Mouse (Mus musculus): ENCODE results near the gene Gm5134. TPM values are rescaled to one million over a fixed set of nuclear protein-coding genes. Genes with fewer than 3 reads are reported as not detected.
"Not testable (repeated sequence)": the region's sequence is repeated elsewhere in the genome, so short reads cannot be mapped to it uniquely, and the experiment has no call there.

Gene Gm5134
- polyA plus RNA-seq, 1 experiment from 2014 or later = not detected

DNA sequence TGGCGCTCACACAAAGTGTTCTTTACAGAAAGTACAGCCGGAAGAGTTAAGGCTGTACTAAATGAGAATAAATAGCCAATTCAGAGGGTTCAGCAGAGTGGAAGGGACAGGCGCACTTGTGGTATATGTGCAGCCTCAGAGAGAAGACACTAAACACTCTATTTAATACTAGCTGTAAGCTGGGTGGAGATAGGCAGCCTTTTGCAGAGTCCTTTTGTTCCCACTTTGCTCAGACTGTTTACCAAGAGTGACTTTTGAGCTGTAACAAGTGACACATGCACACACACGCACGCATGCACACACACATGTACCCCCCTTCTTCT lies 24.5 kb downstream of the Gm5134 start:
- Histone ChIP-seq H3K9me3 (no peaks in the 10 kb centered on the region), H3K4me3 (no peak overlapping the region), H3K27me3 (ENCODE audit: insufficient read depth, poor library complexity, severe bottlenecking) (no peaks in the 10 kb centered on the region), H3K4me1 (replicated peaks) (peaks cover 7% of the 10 kb centered on the region; the same call in 1 of the 2 replicates), H3K36me3 (no peaks in the 10 kb centered on the region), H3K27ac (no peak overlapping the region)
- no peak for DNase-seq (ENCODE audit: low spot score)
- WGBS = 89% methylated on average over 5 of the region's 5 CpGs

DNA sequence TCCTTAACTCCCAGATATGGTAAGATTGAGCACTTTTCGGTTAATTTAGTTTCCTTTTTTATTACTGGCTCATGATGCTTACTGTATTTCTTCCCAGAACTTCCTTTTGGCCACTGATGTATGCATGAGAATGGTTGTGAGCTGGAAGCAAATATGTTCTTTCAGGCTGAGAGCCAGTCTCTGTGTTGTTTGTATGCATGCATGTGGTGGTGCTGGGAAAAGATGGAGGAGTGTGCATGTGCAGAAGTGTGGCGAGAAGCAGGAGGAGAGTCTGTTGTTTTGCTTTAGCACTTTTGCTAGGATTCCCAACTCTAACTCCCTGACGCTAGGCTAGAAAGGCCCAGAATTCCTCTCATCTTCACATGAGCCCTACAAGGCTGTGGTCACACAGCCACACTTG lies 25.1 kb downstream of the Gm5134 start:
- DNase-seq (ENCODE audit: low spot score) = no peak

DNA sequence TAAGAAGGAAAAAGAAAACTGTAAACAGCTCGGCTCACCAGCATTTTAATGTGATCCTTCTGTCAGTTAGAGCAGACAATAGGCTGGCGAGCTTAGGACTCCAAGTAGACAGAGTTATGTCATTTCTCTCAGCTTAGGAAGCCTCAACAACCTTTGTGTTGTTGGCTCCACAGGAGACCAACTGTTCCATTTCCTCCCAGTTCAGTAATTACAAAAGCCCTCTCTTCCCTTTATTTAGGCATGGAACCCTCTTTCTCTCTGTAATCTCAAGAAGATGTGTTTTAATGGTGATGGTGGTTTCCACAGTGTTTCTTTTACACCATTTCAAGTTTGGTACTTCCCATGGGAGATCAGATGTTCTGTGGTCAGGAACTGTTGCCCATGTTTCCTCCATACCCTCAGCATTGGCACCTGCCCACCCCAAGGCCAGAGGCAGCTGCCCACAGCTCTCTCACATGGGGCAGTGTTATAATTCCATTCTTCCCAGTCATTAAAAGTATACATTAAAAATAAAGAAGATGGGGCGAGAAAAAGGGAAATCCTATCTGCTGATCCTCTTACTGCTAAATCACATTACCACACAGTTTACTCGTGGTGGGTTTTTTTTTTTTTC lies 36.2 kb downstream of the Gm5134 start:
- Histone ChIP-seq H3K4me1 (replicated peaks) (no peaks in the 10 kb centered on the region), H3K36me3 (no peaks in the 10 kb centered on the region), H3K4me3 (no peak overlapping the region), H3K27me3 (ENCODE audit: insufficient read depth, poor library complexity, severe bottlenecking) (no peaks in the 10 kb centered on the region), H3K27ac (no peak overlapping the region), H3K9me3 (no peaks in the 10 kb centered on the region)
- 77% methylated on average over 4 of the region's 4 CpGs for WGBS
- no peak for DNase-seq (ENCODE audit: low spot score)

More for the DNA sequence above, 25.1 kb downstream of the Gm5134 start:
- 89% methylated on average over 3 of the region's 3 CpGs for WGBS
- Histone ChIP-seq H3K36me3 (no peaks in the 10 kb centered on the region), H3K27ac (no peak overlapping the region), H3K4me1 (replicated peaks) (peaks cover 7% of the 10 kb centered on the region; the same call in 1 of the 2 replicates), H3K9me3 (no peaks in the 10 kb centered on the region), H3K27me3 (ENCODE audit: insufficient read depth, poor library complexity, severe bottlenecking) (no peaks in the 10 kb centered on the region), H3K4me3 (no peak overlapping the region)

DNA sequence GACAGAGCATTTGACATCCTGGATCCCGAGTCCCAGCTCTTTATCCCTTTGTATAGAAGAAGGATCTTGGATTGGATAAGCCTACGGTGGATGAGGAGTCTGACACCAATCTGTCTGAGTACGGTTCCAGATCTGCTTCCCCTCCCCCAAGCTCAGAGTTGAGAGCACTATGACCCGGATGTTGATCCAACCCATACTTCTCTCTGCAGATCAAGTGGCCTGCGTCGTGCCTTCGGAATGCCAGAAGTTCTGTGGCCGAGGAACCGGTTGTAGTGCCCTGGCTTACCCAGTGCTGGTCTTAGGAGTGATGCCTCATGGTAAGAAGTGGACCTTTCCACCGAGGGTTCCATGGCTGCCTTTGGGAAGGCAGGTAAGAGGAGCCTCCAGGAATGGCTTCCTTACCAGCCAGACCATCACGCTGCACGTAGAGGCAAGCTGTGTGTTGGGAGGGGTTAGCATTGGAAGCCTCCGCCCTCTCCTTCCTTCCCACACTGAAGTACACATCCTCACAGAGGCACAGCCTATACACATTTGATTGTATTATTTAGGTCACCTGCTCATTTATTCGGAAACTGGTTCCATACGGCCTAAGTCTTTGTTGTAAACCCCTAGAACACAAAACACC lies 39.4 kb downstream of the Gm5134 start:
- H3K4me3 ChIP-seq = no peak overlapping the region
- no peaks in the 10 kb centered on the region for H3K27me3 ChIP-seq (ENCODE audit: insufficient read depth, poor library complexity, severe bottlenecking)
- no peak for DNase-seq (ENCODE audit: low spot score)
- H3K9me3 ChIP-seq = no peaks in the 10 kb centered on the region
- no peaks in the 10 kb centered on the region for H3K36me3 ChIP-seq
- H3K27ac ChIP-seq = no peak overlapping the region
- H3K4me1 ChIP-seq (replicated peaks) = no peaks in the 10 kb centered on the region
- WGBS = 89% methylated on average over 15 of the region's 15 CpGs

DNA sequence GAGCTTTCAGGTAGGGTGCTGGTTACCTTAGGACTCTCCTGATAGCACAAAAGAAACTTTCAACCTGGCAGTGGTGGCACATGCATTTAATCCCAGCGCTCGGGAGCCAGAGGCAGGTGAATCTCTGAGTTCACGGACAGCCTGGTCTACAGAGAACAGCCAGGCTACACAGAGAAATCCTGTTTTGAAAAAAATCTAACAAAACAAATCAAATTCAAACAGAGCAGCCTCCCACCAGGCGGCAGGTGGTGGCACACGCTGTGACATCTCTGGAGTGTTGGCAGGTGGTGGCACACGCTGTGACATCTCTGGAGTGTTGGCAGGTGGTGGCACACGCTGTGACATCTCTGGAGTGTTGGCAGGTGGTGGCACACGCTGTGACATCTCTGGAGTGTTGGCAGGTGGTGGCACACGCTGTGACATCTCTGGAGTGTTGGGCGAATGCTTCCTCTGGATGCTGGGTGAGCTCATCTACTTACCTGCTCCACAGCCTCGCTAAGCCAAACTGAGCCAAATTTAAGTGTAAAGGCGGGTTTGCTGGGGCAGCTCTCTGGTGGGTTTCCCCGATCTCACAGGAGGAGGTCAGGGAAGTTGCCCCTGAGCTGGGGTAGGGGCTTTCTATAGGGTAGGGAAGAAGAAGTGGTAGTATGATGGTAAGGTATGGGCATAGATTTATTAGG lies 40.4 kb downstream of the Gm5134 start:
- whole genome bisulfite sequencing = 78% methylated on average over 13 of the region's 13 CpGs
- H3K27me3 ChIP-seq (ENCODE audit: insufficient read depth, poor library complexity, severe bottlenecking); H3K36me3 ChIP-seq; H3K9me3 ChIP-seq; H3K4me1 ChIP-seq (replicated peaks); DNase-seq (ENCODE audit: low spot score); H3K27ac ChIP-seq; H3K4me3 ChIP-seq: not testable (repeated sequence)

DNA sequence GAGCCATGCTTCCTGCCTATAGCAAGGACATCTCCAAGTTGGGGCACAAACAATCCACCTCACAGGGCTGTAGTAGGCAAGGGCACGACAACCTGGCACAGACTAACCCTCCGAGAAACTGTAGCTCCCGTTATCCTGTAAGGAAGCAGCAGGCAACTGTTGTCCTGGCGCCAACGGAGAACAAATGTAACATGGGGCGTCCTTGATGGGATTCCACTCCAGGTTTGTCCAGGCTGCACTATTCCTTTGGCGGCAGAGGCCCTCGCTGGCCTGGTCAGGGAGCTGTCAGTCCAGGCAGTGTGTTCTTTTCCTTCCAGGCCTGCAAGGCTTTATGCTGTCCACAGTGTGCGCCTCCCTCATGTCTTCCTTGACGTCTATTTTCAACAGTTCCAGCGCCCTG lies 41.1 kb downstream of the Gm5134 start:
- WGBS = 89% methylated on average over 11 of the region's 11 CpGs
- Histone ChIP-seq H3K27me3 (ENCODE audit: insufficient read depth, poor library complexity, severe bottlenecking) (no peaks in the 10 kb centered on the region), H3K4me3 (no peak overlapping the region), H3K4me1 (replicated peaks) (no peaks in the 10 kb centered on the region), H3K36me3 (no peaks in the 10 kb centered on the region), H3K9me3 (no peaks in the 10 kb centered on the region), H3K27ac (no peak overlapping the region)
- DNase-seq (ENCODE audit: low spot score) = no peak

DNA sequence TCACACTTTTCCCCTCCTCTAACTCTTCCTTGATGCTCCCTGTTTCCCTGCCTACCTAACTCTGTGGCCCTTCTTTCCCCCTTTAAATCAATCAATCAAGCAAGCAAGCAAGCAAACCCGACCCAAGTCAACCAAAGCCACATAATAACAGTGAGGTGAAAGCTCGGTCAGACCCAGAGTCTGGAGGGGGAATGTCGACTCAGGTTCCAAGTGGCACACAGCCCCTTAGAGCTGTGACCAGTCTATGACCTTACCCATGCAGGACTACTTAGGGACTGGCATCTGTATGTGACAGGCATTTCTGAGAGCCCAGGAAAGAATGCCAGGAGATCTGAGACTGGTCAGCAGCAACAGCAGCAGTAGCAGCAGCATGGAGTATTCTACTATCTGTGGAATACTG lies 42.0 kb downstream of the Gm5134 start:
- H3K4me1 ChIP-seq (replicated peaks) = peaks cover 8% of the 10 kb centered on the region
- H3K4me3 ChIP-seq = no peak overlapping the region
- 62% methylated on average over 3 of the region's 3 CpGs for WGBS
- H3K9me3 ChIP-seq = no peaks in the 10 kb centered on the region
- no peak overlapping the region for H3K27ac ChIP-seq
- no peaks in the 10 kb centered on the region for H3K36me3 ChIP-seq
- no peak for DNase-seq (ENCODE audit: low spot score)
- no peaks in the 10 kb centered on the region for H3K27me3 ChIP-seq (ENCODE audit: insufficient read depth, poor library complexity, severe bottlenecking)

DNA sequence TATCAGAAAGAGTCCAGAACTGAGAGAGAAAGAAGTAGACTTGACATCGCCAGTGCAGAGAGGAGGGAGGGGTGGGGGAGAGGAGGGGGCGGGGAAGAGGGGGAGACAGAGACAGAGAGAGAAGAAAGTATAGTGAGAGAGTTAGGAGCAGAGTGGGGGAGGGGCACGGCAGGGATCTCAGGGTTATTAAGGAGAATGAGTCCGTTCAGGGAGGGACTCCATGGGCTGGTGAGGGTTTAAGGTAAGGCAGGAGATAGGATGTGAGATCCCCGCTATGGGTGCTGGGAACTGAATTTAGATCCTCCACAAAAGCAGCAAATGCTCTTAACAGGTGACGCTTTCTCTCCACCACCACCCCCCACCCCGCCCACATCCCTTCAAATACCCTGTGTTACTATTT lies 46.8 kb downstream of the Gm5134 start:
- no peaks in the 10 kb centered on the region for H3K27me3 ChIP-seq (ENCODE audit: insufficient read depth, poor library complexity, severe bottlenecking)
- H3K27ac ChIP-seq = no peak overlapping the region
- no peaks in the 10 kb centered on the region for H3K36me3 ChIP-seq
- WGBS = 30% methylated on average over 7 of the region's 7 CpGs
- DNase-seq (ENCODE audit: low spot score) = no peak
- peaks cover 19% of the 10 kb centered on the region for H3K4me1 ChIP-seq (replicated peaks)
- no peak overlapping the region for H3K4me3 ChIP-seq
- no peaks in the 10 kb centered on the region for H3K9me3 ChIP-seq

DNA sequence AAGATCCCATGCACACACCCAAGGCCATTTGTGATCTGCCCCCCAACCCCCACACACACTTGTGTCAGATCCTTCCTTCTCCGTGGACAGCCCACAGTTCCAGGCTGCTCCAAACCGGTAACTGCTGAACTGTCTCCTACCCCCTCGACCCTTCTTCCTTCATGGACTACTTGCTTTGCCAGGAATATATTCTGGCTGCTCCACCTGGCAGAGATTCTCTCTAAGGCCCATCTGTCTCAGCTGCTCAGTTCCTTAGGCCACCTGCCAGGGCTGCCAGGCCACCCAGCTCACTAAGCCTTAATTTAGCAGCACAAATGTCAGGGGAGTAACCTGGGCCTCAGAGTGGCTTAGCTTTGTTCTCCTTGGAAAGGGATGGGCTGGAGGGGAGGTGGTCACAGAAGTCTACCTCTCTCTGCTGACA lies 47.8 kb downstream of the Gm5134 start:
- H3K9me3 ChIP-seq = no peaks in the 10 kb centered on the region
- no peak overlapping the region for H3K27ac ChIP-seq
- DNase-seq (ENCODE audit: low spot score) = no peak
- WGBS = 42% methylated on average over 3 of the region's 3 CpGs
- H3K4me3 ChIP-seq = no peak overlapping the region
- no peaks in the 10 kb centered on the region for H3K27me3 ChIP-seq (ENCODE audit: insufficient read depth, poor library complexity, severe bottlenecking)
- H3K4me1 ChIP-seq (replicated peaks) = peaks cover 19% of the 10 kb centered on the region
- no peaks in the 10 kb centered on the region for H3K36me3 ChIP-seq

DNA sequence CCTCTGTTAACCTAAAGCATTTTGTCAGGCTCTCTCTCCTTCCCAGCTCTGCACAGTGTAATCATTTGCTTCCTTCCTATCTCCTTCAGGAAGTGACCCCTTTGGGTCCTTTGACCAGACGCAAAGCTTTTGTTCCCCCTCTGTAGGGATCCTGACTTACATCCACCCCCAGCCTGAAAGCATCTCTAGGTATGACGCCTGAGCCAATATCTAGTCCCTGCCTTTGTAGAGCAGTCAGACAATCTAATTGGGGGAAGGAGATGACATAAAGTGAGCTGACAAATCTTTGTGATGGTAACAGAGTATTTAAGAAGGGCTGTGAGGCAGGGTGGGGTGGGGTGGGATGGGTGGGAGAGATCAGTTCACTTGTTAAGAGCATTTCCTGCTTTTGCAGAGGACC lies 48.3 kb downstream of the Gm5134 start:
- Histone ChIP-seq H3K36me3 (no peaks in the 10 kb centered on the region), H3K27ac (no peak overlapping the region), H3K27me3 (ENCODE audit: insufficient read depth, poor library complexity, severe bottlenecking) (no peaks in the 10 kb centered on the region), H3K4me3 (no peak overlapping the region), H3K9me3 (no peaks in the 10 kb centered on the region), H3K4me1 (replicated peaks) (peaks cover 19% of the 10 kb centered on the region)
- no peak for DNase-seq (ENCODE audit: low spot score)
- 23% methylated on average over 2 of the region's 2 CpGs for WGBS

DNA sequence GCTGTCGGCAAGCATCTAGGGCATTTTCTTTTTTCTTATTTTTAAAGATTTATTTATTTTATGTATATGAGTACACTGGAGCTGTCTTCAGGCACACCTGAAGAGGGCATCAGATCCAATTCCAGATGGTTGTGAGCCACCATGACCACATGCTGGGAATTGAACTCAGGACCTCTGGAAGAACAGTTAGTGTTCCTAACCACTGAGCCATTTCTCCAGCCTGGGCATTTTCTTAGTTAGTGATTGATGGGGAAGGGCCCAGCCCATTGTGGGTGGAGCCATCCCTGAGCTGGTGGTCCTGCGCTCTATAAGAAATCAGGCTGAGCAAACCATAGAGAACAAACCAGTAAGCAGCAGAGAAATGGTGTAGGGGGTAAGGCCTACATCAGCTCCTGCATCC lies 48.9 kb downstream of the Gm5134 start:
- no peak for DNase-seq (ENCODE audit: low spot score)
- no peaks in the 10 kb centered on the region for H3K27me3 ChIP-seq (ENCODE audit: insufficient read depth, poor library complexity, severe bottlenecking)
- no peak overlapping the region for H3K27ac ChIP-seq
- H3K4me1 ChIP-seq (replicated peaks) = peaks cover 19% of the 10 kb centered on the region
- no peaks in the 10 kb centered on the region for H3K9me3 ChIP-seq
- H3K36me3 ChIP-seq = no peaks in the 10 kb centered on the region
- WGBS = 92% methylated on average over 2 of the region's 2 CpGs
- H3K4me3 ChIP-seq = no peak overlapping the region

DNA sequence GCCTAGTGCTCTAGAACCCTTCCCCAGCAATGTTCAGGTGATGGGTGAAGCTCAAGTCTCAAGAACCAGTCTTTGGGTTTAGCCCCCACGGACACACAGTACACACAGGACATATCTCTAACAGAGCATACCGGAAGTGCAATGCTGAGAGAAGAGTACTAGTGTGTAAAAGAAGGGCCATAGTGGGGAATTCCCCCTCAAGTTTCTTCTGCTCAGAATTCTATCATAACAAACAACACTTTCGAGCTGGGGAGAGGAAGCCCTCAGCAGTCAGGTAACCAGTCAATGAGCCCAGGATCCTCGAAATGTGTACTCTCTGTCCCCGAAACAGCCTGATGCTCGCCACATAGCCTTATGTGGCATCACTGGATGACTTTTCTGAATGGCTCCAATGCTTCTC lies 52.1 kb downstream of the Gm5134 start:
- DNase-seq (ENCODE audit: low spot score) = no peak
- 87% methylated on average over 6 of the region's 6 CpGs for WGBS

DNA sequence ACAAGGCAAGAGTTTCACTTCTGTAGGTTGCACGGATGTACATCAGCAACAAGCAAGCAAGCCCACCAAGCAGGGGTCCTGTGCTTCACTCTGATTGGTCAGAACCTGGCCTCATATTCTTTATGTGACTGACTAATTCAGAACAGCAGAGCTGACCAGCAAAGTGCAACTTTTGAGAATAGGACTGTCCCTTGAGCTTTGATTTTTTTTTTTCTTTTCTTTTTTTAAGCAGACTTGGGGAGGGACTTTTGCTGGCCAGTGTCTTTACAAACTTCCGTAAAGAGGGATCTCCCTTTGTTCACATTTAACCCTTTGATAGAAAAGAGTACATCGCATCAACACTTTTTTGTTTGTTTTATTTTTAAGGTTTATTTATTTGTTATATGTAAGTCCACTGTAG lies 55.5 kb downstream of the Gm5134 start:
- Histone ChIP-seq H3K36me3 (no peaks in the 10 kb centered on the region), H3K27me3 (ENCODE audit: insufficient read depth, poor library complexity, severe bottlenecking) (no peaks in the 10 kb centered on the region), H3K4me3 (no peak overlapping the region)

More for the DNA sequence above, 52.1 kb downstream of the Gm5134 start:
- Histone ChIP-seq H3K36me3 (no peaks in the 10 kb centered on the region), H3K4me1 (replicated peaks) (peaks cover 10% of the 10 kb centered on the region), H3K9me3 (no peaks in the 10 kb centered on the region), H3K27me3 (ENCODE audit: insufficient read depth, poor library complexity, severe bottlenecking) (no peaks in the 10 kb centered on the region), H3K27ac (no peak overlapping the region), H3K4me3 (no peak overlapping the region)

More for the DNA sequence above, 55.5 kb downstream of the Gm5134 start:
- DNase-seq (ENCODE audit: low spot score) = no peak
- no peaks in the 10 kb centered on the region for H3K9me3 ChIP-seq
- 75% methylated on average over 3 of the region's 3 CpGs for WGBS
- H3K27ac ChIP-seq = no peak overlapping the region
- H3K4me1 ChIP-seq (replicated peaks) = no peaks in the 10 kb centered on the region

Data from hindbrain, embryonic 10.5 days (tissue).